Mouse (Mus musculus): Measurements from ENCODE around the gene Coa3. TPM values are rescaled to one million over a fixed set of nuclear protein-coding genes. Genes with fewer than 3 reads are reported as not detected.

The Coa3 gene
- polyA plus RNA-seq, 1 experiment from 2014 or later: 258 TPM

Other genes starting within 250 kb of the Coa3 start
- 7.0 and 9.8 TPM in 2 replicates for gene Naglu, start 209.1 kb downstream of the Coa3 start, polyA plus RNA-seq (2014; fragmentation: Nextera tagmentation; extraction: Ambion mirVana)
- 0.35 TPM in 1 of 2 replicates, not detected in the other for gene Hsd17b1, start 200.7 kb downstream of the Coa3 start, polyA plus RNA-seq (2014; fragmentation: Nextera tagmentation; extraction: Ambion mirVana)
- 38.3 and 39.2 TPM in 2 replicates for gene Coasy, start 196.5 kb downstream of the Coa3 start, polyA plus RNA-seq (2014; fragmentation: Nextera tagmentation; extraction: Ambion mirVana)
- 84.6 and 95.7 TPM in 2 replicates for gene Mlx, start 191.8 kb downstream of the Coa3 start, polyA plus RNA-seq (2014; fragmentation: Nextera tagmentation; extraction: Ambion mirVana)
- gene Psmc3ip, start 183.7 kb downstream of the Coa3 start, polyA plus RNA-seq (2014; fragmentation: Nextera tagmentation; extraction: Ambion mirVana): 17.0 and 19.0 TPM in 2 replicates
- gene Retreg3, start 159.2 kb downstream of the Coa3 start, polyA plus RNA-seq (2014; fragmentation: Nextera tagmentation; extraction: Ambion mirVana): 10.6 and 17.6 TPM in 2 replicates
- 63.3 and 63.7 TPM in 2 replicates for gene Tubg1, start 159.2 kb downstream of the Coa3 start, polyA plus RNA-seq (2014; fragmentation: Nextera tagmentation; extraction: Ambion mirVana)
- 48.5 and 62.6 TPM in 2 replicates for gene Tubg2, start 123.2 kb downstream of the Coa3 start, polyA plus RNA-seq (2014; fragmentation: Nextera tagmentation; extraction: Ambion mirVana)
- gene Cntnap1, start 108.6 kb downstream of the Coa3 start, polyA plus RNA-seq (2014; fragmentation: Nextera tagmentation; extraction: Ambion mirVana): 7.5 and 8.3 TPM in 2 replicates
- 7.2 and 10.5 TPM in 2 replicates for gene Plekhh3, start 107.8 kb downstream of the Coa3 start, polyA plus RNA-seq (2014; fragmentation: Nextera tagmentation; extraction: Ambion mirVana)
- gene Ccr10, start 103.7 kb downstream of the Coa3 start, polyA plus RNA-seq (2014; fragmentation: Nextera tagmentation; extraction: Ambion mirVana): 0.12 and 0.30 TPM in 2 replicates
- 28.4 and 30.7 TPM in 2 replicates for gene Ezh1, start 52.7 kb downstream of the Coa3 start, polyA plus RNA-seq (2014; fragmentation: Nextera tagmentation; extraction: Ambion mirVana)
- 63.1 and 103 TPM in 2 replicates for gene Ramp2, start 33.1 kb downstream of the Coa3 start, polyA plus RNA-seq (2014; fragmentation: Nextera tagmentation; extraction: Ambion mirVana)
- gene Vps25, start 25.4 kb downstream of the Coa3 start, polyA plus RNA-seq (2014; fragmentation: Nextera tagmentation; extraction: Ambion mirVana): 121 and 134 TPM in 2 replicates
- gene Wnk4, start 18.5 kb downstream of the Coa3 start, polyA plus RNA-seq (2014; fragmentation: Nextera tagmentation; extraction: Ambion mirVana): 4.2 and 5.9 TPM in 2 replicates
- 0.75 and 0.86 TPM in 2 replicates for gene Cntd1, start 102 bp downstream of the Coa3 start, polyA plus RNA-seq (2014; fragmentation: Nextera tagmentation; extraction: Ambion mirVana)
- gene Becn1, start 23.2 kb upstream of the Coa3 start, polyA plus RNA-seq (2014; fragmentation: Nextera tagmentation; extraction: Ambion mirVana): 178 and 182 TPM in 2 replicates
- gene Psme3, start 37.1 kb upstream of the Coa3 start, polyA plus RNA-seq (2014; fragmentation: Nextera tagmentation; extraction: Ambion mirVana): 73.3 and 88.3 TPM in 2 replicates
- 1.7 and 2.0 TPM in 2 replicates for gene Aoc2, start 45.9 kb upstream of the Coa3 start, polyA plus RNA-seq (2014; fragmentation: Nextera tagmentation; extraction: Ambion mirVana)
- gene Aoc3, start 51.5 kb upstream of the Coa3 start, polyA plus RNA-seq (2014; fragmentation: Nextera tagmentation; extraction: Ambion mirVana): 0.10 TPM in 1 of 2 replicates, not detected in the other
- not detected in 2 replicates for gene G6pc, start 88.4 kb upstream of the Coa3 start, polyA plus RNA-seq (2014; fragmentation: Nextera tagmentation; extraction: Ambion mirVana)
- 89.5 and 100 TPM in 2 replicates for gene Aarsd1, start 138.5 kb upstream of the Coa3 start, polyA plus RNA-seq (2014; fragmentation: Nextera tagmentation; extraction: Ambion mirVana)
- 8.1 and 8.9 TPM in 2 replicates for gene Gm27029, start 145.7 kb upstream of the Coa3 start, polyA plus RNA-seq (2014; fragmentation: Nextera tagmentation; extraction: Ambion mirVana)
- 20.4 and 24.1 TPM in 2 replicates for gene Rundc1, start 146.0 kb upstream of the Coa3 start, polyA plus RNA-seq (2014; fragmentation: Nextera tagmentation; extraction: Ambion mirVana)
- 1.8 and 3.0 TPM in 2 replicates for gene Ptges3l, start 146.2 kb upstream of the Coa3 start, polyA plus RNA-seq (2014; fragmentation: Nextera tagmentation; extraction: Ambion mirVana)
- gene Rpl27, start 163.2 kb upstream of the Coa3 start, polyA plus RNA-seq (2014; fragmentation: Nextera tagmentation; extraction: Ambion mirVana): 257 and 271 TPM in 2 replicates
- 1.4 and 2.0 TPM in 2 replicates for gene Ifi35, start 169.3 kb upstream of the Coa3 start, polyA plus RNA-seq (2014; fragmentation: Nextera tagmentation; extraction: Ambion mirVana)
- gene Rnd2, start 185.9 kb upstream of the Coa3 start, polyA plus RNA-seq (2014; fragmentation: Nextera tagmentation; extraction: Ambion mirVana): 37.9 and 61.8 TPM in 2 replicates
- gene Vat1, start 187.1 kb upstream of the Coa3 start, polyA plus RNA-seq (2014; fragmentation: Nextera tagmentation; extraction: Ambion mirVana): 67.4 and 90.8 TPM in 2 replicates

All from neural tube, embryonic 14.5 days (tissue).